Mouse (Mus musculus): ENCODE measurements around the gene Sh3tc1.

Gene Sh3tc1

GRCm38 (mm10) chr5:35751016-35751415 lies 11.2 kb upstream of the Sh3tc1 start:
- no peak for DNase-seq

DNA sequence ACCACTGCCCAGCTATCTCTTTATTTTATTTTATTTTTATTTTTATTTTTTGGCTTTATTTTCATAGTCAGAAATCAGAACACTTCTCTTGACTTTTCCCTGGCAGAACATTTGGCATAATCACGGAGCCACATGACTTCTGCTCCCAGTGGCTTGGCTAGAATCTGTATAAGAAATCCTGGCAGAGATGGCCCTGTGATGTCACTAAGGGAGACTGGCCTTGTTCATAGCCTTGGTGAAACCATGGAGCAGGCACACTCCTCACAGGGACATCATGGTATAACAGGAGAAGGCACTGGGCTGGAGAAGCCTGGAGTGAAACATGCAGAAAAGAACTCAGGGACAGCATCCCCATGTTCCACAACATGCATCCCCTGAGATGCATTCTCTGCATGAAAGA lies 10.2 kb upstream of the Sh3tc1 start:
- DNase-seq, result no peak

GRCm38 (mm10) chr5:35749416-35749815 lies 9.6 kb upstream of the Sh3tc1 start:
- DNase-seq, result no peak

- DNase-seq, result peak; percentile 83
These were observed 7.1 kb upstream of the Sh3tc1 start for GRCm38 (mm10) chr5:35746910-35747309.

DNA sequence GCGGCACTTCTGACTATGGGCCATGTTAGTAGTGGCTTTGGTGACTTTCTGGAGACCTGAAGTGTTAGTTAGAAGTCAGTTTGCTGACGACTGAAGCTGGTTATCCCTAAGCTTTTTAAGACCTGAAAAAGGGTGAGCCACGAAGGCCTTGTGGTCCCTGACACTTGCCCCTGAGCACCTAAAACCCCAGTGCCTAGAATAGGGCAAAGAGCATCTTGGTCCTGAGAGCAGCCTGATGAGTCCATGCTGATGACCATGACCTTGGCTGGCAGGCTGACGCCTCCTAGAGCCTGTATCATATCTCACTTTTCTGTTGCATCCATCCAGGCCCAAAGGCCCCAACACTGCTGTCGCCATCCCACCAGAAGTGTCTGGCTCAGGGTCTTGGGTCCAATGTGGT lies 5.6 kb upstream of the Sh3tc1 start:
- no peak for DNase-seq

DNA sequence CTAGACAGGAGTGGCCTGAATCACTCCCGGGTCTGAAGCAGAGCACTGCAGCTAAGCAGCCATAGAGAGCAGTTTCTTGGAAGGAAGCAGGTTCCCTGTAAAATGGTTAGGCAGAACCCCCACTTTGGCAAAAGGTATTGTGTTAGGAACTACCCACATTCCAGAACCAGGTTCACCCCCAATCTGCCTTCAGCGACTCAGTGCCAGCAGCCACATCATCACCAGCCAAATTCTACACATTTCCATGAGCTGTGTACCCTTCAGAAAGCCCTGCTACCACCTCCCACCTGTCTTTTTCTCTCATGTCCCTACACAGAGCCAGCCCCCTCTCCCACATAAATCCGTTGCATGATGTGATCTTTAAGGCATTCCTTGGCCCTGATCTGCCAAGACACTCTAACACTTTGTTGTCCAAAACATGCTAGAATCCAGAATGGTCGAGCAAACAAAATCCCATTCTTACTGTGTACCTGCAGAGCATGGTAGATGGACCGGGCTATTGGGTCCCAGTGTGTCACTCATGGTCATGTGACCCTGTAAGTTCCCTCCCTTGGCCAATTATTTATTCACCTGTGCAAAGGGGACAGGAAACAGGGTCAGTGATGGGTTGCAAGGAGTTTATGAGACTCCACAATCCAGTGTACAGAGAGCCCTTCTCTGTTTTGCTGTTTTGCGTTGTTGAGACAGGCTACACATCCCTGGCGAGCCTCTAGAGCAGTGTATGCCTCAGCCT lies 4.4 kb upstream of the Sh3tc1 start:
- no peak for DNase-seq

- no peak for DNase-seq
These were observed 3.6 kb upstream of the Sh3tc1 start for GRCm38 (mm10) chr5:35743238-35743951.

- DNase-seq, result no peak
These were observed 1.5 kb upstream of the Sh3tc1 start for GRCm38 (mm10) chr5:35741225-35741820.

GRCm38 (mm10) chr5:35740716-35741115 lies 929 bp upstream of the Sh3tc1 start:
- no peak for DNase-seq

DNA sequence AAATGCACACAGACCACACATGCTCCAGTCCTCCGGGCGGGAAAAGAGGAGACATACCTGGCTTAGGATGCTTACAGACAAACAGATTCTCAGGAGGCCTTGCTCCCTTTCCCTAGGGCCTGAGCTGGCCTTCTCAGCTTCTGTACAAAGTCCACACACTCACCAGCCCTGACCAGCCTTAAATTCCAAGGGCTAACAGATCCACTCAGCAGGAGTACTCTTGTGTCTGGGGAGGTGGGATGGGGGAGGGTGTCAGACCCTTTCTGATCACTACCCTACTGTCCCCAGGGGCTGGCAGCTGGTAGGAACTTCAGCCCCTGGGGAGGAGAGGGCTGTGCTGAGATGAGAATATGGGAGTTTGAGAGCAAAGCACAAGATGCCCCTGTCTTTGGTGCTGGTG lies 782 bp downstream of the Sh3tc1 start:
- no peak for DNase-seq

- DNase-seq, result no peak
These were observed 2.4 kb downstream of the Sh3tc1 start for GRCm38 (mm10) chr5:35737231-35737901.

- DNase-seq, result no peak
These were observed 6.3 kb downstream of the Sh3tc1 start for GRCm38 (mm10) chr5:35733523-35733922.

GRCm38 (mm10) chr5:35731006-35731405 lies 8.8 kb downstream of the Sh3tc1 start:
- no peak for DNase-seq

DNA sequence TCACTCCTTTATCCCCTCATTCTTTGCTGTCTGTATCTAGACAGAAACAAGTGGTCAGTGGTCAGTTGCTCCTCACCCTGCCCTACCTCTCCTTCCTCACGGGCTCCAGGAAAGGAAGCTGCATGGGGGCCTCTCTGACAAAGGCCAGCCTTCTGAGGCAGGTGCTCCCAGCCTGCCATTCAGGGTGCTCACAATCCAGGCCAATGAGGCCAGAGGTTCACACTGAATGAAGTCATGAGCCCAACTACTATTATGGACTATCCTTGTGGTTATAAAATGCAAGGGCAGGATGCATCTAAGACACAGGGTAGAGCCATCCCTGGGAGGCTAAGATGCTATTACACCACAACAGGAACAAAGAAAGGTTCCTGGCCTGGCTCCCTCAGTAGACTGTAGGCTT lies 9.2 kb downstream of the Sh3tc1 start:
- no peak for DNase-seq

DNA sequence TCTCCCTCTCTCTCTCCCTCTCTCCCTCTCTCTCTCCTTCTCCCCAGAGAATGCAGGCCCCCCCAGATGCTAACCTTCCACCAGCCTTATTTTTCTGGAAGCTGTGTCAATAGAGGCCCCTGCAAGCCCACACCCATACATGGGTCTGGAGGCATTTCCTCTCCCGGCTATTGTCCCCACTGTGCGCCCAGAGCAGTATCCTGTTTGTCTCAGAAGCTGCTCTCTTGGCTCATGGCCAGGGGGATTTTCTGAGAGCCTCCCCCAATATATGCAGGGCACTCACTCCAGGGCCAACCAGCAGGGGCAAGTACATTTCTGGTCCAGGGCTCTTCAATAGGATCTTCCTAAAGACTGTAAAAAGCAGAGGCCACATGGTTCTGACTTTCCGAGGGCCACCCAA lies 9.9 kb downstream of the Sh3tc1 start:
- peak; percentile 43 for DNase-seq

DNA sequence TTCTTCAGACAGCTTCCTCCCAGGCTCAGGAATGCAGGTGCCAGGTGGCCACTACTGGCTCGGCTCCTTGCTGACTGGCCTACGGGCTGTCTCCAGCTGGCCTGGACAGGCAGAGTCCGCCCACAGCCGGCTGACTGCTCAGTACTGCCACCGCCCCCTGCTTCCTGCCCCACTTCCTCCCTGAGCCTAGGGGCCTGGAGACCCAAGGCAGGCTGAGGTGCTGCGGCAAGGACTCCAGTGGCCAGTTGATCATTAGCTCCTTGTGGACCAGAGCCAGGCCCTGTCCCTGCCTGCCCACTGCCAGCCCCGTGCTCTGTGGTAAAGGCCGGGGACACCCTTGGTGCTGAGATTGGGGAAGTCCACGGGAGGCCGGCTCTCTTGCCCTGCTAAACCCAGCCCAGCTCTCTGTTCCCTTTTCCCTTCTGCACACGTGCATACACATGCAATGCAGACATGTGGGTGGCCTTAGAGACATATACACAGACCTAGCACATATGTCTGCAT lies 10.8 kb downstream of the Sh3tc1 start:
- DNase-seq, result peak; percentile 52

DNA sequence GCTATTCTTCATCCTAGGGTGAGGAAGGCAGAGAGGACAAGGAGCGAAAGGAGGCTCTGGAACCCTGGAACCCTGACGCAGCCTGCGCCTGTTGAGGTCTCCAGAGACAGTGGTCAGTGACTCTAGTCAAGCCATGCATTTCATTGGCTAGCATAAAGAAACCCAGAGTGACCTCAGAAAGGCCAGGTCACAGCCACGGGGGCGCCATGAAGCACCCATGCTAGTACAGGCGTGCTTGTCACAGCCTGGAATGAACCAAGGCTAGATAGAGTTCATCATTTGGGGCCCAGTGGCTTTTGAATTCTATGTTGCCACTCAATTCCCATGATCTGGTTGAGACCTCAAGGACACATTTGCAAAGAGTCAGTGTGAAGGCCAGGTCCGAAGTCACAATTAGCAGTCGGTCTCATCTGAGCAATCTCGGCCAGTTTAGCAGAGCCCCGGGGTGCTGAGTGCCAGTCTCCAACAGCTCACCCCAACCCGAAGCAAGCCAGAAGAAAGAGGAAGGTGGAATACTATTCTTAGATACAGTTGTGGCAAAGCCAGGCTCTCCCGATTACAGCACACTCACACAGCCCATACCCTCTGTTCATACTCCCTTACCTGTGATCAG lies 11.3 kb downstream of the Sh3tc1 start:
- DNase-seq, result no peak

DNA sequence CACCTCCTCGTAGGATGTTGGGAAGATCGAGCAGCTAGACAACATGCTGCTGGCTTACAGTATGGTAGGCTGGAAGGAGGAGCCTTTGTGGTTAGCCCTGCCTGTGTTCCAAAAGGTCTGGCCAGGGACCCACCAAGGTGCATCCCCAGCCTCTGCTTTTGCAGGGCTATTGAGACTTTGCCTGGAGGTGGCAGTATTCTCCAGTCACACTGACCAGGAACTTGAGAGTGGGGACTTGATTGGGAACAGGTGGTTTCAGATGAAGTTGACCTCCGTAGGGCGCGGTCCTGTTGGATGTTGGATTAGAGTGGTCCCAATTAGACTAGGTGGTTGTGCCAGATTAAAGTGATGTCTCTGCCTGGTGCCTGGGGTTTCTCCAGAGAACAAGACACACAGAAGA lies 12.3 kb downstream of the Sh3tc1 start:
- DNase-seq, result no peak

- DNase-seq, result no peak
These were observed 13.9 kb downstream of the Sh3tc1 start for GRCm38 (mm10) chr5:35725840-35726239.

- DNase-seq, result no peak
These were observed 15.9 kb downstream of the Sh3tc1 start for GRCm38 (mm10) chr5:35723900-35724299.

DNA sequence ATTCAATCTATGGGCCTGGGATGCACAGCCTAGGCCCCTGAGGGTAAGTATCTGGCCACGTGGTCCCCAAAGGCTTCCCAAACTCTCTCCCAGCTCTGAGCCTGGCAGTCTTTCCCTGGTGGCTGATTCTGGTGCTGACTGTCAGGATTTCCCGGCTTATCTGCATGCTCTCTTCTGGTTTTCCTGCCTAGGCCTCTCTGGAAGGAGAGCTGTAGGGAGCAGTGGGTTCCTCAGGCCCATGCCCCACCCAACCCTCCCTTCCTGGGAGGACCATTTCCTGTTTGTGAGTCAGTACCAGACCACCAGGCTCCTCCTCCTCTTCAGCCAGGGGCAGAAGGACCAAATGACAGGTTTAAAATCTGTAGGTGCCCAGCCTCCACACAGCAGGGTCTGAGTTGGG lies 17.1 kb downstream of the Sh3tc1 start:
- no peak for DNase-seq

DNA sequence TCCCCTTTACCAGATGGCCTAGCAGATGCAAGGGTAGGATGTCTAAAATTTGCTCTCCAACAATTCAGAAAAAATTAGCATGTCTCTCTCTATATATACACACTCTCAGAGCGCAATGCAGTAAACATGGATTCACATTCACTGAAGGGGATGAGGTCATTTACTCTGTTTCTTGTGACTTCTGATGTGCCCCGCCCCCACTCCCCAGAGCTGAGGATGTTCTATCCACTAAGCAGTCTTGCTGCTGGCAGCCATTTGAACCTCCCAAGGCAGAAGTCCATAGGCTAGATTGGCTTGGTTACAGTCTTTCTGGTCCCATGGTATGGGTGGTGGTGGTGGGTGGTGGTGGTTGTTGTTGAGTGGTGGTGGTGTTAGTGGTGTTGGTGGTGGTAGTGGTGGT lies 17.9 kb downstream of the Sh3tc1 start:
- DNase-seq, result peak; percentile 30

DNA sequence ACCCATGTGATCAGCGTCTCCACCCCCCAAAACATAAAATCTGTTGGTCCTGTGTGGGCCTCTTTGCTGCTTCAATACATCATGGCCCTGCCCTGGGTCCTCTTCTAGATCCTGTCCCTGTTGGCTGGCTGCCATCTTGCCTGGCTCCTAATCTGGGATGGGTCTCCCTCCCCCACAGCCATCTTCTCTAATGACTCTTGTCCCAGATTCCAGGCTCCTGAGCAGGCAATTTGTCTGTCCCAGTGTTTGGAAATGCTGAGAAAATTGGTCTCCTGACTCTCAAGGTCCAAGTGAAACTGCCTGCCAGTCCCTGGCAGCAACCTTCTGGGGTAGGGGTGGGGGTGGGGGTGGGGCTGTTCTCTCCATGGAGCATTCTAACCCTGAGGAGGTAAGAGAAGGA lies 19.9 kb downstream of the Sh3tc1 start:
- DNase-seq, result peak; percentile 36

All from right cerebral cortex, postnatal 14 days (tissue).